Mouse (Mus musculus): ENCODE results near the gene Cys1. TPM values are rescaled to one million over a fixed set of nuclear protein-coding genes. Genes with fewer than 3 reads are reported as not detected.

The Cys1 gene
- total RNA-seq (2014; rRNA removed; ENCODE audit: low replicate concordance) (2.5 and 3.8 TPM in 2 replicates), polyA plus RNA-seq (2015; fragmentation: Nextera tagmentation; extraction: Ambion mirVana) (0.85 and 0.89 TPM in 2 replicates)

GRCm38 (mm10) chr12:24681286-24682023, at the start of gene Cys1:
Cys1 (minus strand) TSS chr12:24681813.
- Histone ChIP-seq H3K9ac (replicated peaks; ENCODE audit: low read depth, low read length) (peak within 1 kb of the TSS; percentile 68), H3K4me3 (ENCODE audit: low read depth, low read length) (peak within 1 kb of the TSS; percentile 65), H3K9me3 (replicated peaks; ENCODE audit: control insufficient read depth, low read length) (no peaks in the 10 kb centered on the region), H3K27ac (ENCODE audit: low read depth) (peak within 1 kb of the TSS; percentile 68), H3K36me3 (replicated peaks; ENCODE audit: control insufficient read depth, insufficient read depth, low read length) (no peaks in the 10 kb centered on the region), H3K4me1 (ENCODE audit: control insufficient read depth, insufficient read depth) (peaks cover 13% of the 10 kb centered on the region), H3K4me2 (ENCODE audit: low read depth, low read length) (peak within 1 kb of the TSS; percentile 94), H3K27me3 (ENCODE audit: control insufficient read depth, insufficient read depth, low read length) (peaks cover 9% of the 10 kb centered on the region; the same call in 1 of the 2 replicates)
- DNase-seq (ENCODE audit: low spot score) (no peak), ATAC-seq (ENCODE audit: insufficient read depth, low read depth) (peak; percentile 62)
- WGBS: 5% methylated on average over 20 of the region's 20 CpGs
- TF ChIP-seq CTCF (IDR thresholded peaks at IDR 0.05; ENCODE audit: low read depth) (no peak), EP300 (IDR thresholded peaks at IDR 0.05; ENCODE audit: low read depth) (no peak)

- Histone ChIP-seq H3K27ac (ENCODE audit: low read depth) (no peak overlapping the region), H3K27me3 (ENCODE audit: control insufficient read depth, insufficient read depth, low read length) (no peaks in the 10 kb centered on the region), H3K4me3 (ENCODE audit: low read depth, low read length) (no peak overlapping the region), H3K36me3 (replicated peaks; ENCODE audit: control insufficient read depth, insufficient read depth, low read length) (no peaks in the 10 kb centered on the region), H3K9me3 (replicated peaks; ENCODE audit: control insufficient read depth, low read length) (0 out of 2 replicates have a peak, but pooled peaks cover 5% of the 10 kb centered on the region), H3K9ac (replicated peaks; ENCODE audit: low read depth, low read length) (no peak overlapping the region), H3K4me1 (ENCODE audit: control insufficient read depth, insufficient read depth) (peaks cover 7% of the 10 kb centered on the region; the same call in 1 of the 2 replicates), H3K4me2 (ENCODE audit: low read depth, low read length) (peak overlapping the region; percentile 31)
- DNase-seq (ENCODE audit: low spot score): peak; percentile 36
- WGBS: 19% methylated on average over 2 of the region's 2 CpGs
- peak; percentile 79 for ATAC-seq (ENCODE audit: insufficient read depth, low read depth)
- TF ChIP-seq EP300 (IDR thresholded peaks at IDR 0.05; ENCODE audit: low read depth) (no peak), CTCF (IDR thresholded peaks at IDR 0.05; ENCODE audit: low read depth) (no peak)
Observed at GRCm38 (mm10) chr12:24724369-24724768, 42.8 kb upstream of the Cys1 start.

GRCm38 (mm10) chr12:24723859-24724258, 42.2 kb upstream of the Cys1 start:
- Histone ChIP-seq H3K9me3 (replicated peaks; ENCODE audit: control insufficient read depth, low read length) (0 out of 2 replicates have a peak, but pooled peaks cover 4% of the 10 kb centered on the region), H3K27me3 (ENCODE audit: control insufficient read depth, insufficient read depth, low read length) (no peaks in the 10 kb centered on the region), H3K4me2 (ENCODE audit: low read depth, low read length) (no peak overlapping the region), H3K9ac (replicated peaks; ENCODE audit: low read depth, low read length) (no peak overlapping the region), H3K27ac (ENCODE audit: low read depth) (no peak overlapping the region), H3K4me3 (ENCODE audit: low read depth, low read length) (no peak overlapping the region), H3K36me3 (replicated peaks; ENCODE audit: control insufficient read depth, insufficient read depth, low read length) (no peaks in the 10 kb centered on the region), H3K4me1 (ENCODE audit: control insufficient read depth, insufficient read depth) (peaks cover 7% of the 10 kb centered on the region; the same call in 1 of the 2 replicates)
- no peak for TF ChIP-seq EP300 (IDR thresholded peaks at IDR 0.05; ENCODE audit: low read depth)
- TF ChIP-seq CTCF (IDR thresholded peaks at IDR 0.05; ENCODE audit: low read depth): no peak
- DNase-seq (ENCODE audit: low spot score) (no peak), ATAC-seq (ENCODE audit: insufficient read depth, low read depth) (peak; percentile 36; the same call in 1 of the 2 replicates)
- 37% methylated on average over 4 of the region's 4 CpGs for WGBS

DNA sequence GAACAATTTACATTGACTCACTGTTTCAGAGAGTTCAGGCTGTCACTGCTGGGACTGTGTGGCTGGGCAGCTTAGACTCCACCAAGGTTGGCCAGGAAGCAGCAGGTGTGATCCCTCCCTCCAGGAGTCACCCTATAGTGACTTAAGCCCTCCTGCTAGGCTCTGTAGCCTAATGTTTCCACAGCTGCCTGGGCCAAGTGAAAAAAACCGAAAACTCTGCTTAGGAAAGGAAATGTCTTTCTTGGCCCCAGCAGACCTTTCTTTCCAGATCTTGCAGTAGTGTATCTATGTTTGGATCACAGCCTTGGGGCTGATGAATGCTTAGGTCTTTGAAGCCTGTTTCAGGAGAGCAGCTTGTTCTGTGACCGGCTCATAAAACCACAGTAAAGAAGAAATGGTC, 41.8 kb upstream of the Cys1 start:
- 38% methylated on average over 2 of the region's 2 CpGs for WGBS
- no peak for TF ChIP-seq EP300 (IDR thresholded peaks at IDR 0.05; ENCODE audit: low read depth)
- no peak for TF ChIP-seq CTCF (IDR thresholded peaks at IDR 0.05; ENCODE audit: low read depth)
- H3K27me3 ChIP-seq (ENCODE audit: control insufficient read depth, insufficient read depth, low read length): no peaks in the 10 kb centered on the region
- no peak for DNase-seq (ENCODE audit: low spot score)
- H3K9me3 ChIP-seq (replicated peaks; ENCODE audit: control insufficient read depth, low read length): 0 out of 2 replicates have a peak, but pooled peaks cover 4% of the 10 kb centered on the region
- no peak for ATAC-seq (ENCODE audit: insufficient read depth, low read depth)
- no peak overlapping the region for H3K4me3 ChIP-seq (ENCODE audit: low read depth, low read length)
- H3K36me3 ChIP-seq (replicated peaks; ENCODE audit: control insufficient read depth, insufficient read depth, low read length): no peaks in the 10 kb centered on the region
- H3K4me1 ChIP-seq (ENCODE audit: control insufficient read depth, insufficient read depth): peaks cover 7% of the 10 kb centered on the region; the same call in 1 of the 2 replicates
- H3K4me2 ChIP-seq (ENCODE audit: low read depth, low read length): no peak overlapping the region
- no peak overlapping the region for H3K27ac ChIP-seq (ENCODE audit: low read depth)
- no peak overlapping the region for H3K9ac ChIP-seq (replicated peaks; ENCODE audit: low read depth, low read length)

DNA sequence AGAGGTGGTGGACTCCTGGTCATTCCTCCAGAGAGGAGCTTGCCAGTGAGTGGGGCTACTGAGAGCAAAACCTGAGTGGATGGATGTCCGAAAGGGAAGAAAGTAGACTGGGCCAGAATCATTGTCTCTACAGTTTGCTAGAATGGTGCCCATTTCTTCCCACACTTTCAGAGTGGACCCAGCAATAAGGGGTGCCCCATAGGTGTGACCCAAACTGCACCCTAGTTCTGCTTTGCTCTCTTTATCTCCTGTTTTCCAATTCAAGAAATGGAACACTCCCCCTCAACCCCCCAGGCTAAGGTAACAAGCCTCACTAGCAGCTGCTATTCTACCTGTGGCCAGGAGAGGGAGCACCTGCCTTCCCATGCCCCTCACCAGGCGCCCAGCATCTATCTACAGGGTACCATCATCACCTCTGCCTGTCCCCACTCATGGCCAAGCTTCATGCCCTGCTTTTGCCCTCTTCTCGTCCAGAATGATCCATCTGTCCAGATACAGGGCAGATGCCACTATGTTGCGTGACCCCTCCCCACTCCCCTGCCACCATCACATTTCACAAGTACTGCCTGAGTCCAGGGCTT, 35.2 kb upstream of the Cys1 start:
- H3K9me3 ChIP-seq (replicated peaks; ENCODE audit: control insufficient read depth, low read length): no peaks in the 10 kb centered on the region
- no peaks in the 10 kb centered on the region for H3K27me3 ChIP-seq (ENCODE audit: control insufficient read depth, insufficient read depth, low read length)
- no peak overlapping the region for H3K27ac ChIP-seq (ENCODE audit: low read depth)
- no peaks in the 10 kb centered on the region for H3K4me1 ChIP-seq (ENCODE audit: control insufficient read depth, insufficient read depth)
- no peak overlapping the region for H3K4me3 ChIP-seq (ENCODE audit: low read depth, low read length)
- H3K9ac ChIP-seq (replicated peaks; ENCODE audit: low read depth, low read length): no peak overlapping the region
- ATAC-seq (ENCODE audit: insufficient read depth, low read depth) (peak; percentile 68; the same call in 1 of the 2 replicates), DNase-seq (ENCODE audit: low spot score) (peak; percentile 65)
- 51% methylated on average over 4 of the region's 4 CpGs for WGBS
- H3K4me2 ChIP-seq (ENCODE audit: low read depth, low read length): no peak overlapping the region
- H3K36me3 ChIP-seq (replicated peaks; ENCODE audit: control insufficient read depth, insufficient read depth, low read length): peaks cover 4% of the 10 kb centered on the region; the same call in 1 of the 2 replicates
- peak; percentile 93 for TF ChIP-seq CTCF (IDR thresholded peaks at IDR 0.05; ENCODE audit: low read depth)
- TF ChIP-seq EP300 (IDR thresholded peaks at IDR 0.05; ENCODE audit: low read depth): no peak

Measured in heart, postnatal 0 days (tissue).